Mouse (Mus musculus): ENCODE results near the gene Wdr59.
A peak's percentile ranks its signal among the peaks of the same experiment; 100 is the strongest.

GRCm38 (mm10) chr8:111491191-111491590, 30.7 kb downstream of the Wdr59 start:
- TF ChIP-seq CTCF (IDR thresholded peaks at IDR 0.05) (no peak), EP300 (IDR thresholded peaks at IDR 0.05) (peak; percentile 98)

Data from lung, postnatal 0 days (tissue).